Mouse (Mus musculus) MEL (cell line): ENCODE data around the gene Pcif1. TPM values are rescaled to one million over a fixed set of nuclear protein-coding genes. Genes with fewer than 3 reads are reported as not detected.

Source experiments
- DNase-seq: peaks from one replicate; pipeline ENCODE4 v3.0.0; 2011; ENCODE audit warnings: low read depth, low spot score
- H3K27ac ChIP-seq: 2 replicates; pipeline ENCODE4 v1.5.1; 2012; ENCODE audit warnings: low read depth, mild to moderate bottlenecking, control low read depth, low read length, moderate library complexity; ENCODE audit not compliant: control insufficient read depth
- H3K27me3 ChIP-seq, 2 experiments: fragments of 150-350 bp in 1 of 2; sonication (generic) in 1 of 2; 2 replicates each; pipeline ENCODE4 v1.6.1; 2012; ENCODE audit warnings: low read length in 2 of 2, mild to moderate bottlenecking in 2 of 2, improper control_type of control experiment in 1 of 2, moderate library complexity in 1 of 2; ENCODE audit not compliant: insufficient read depth in 2 of 2, control insufficient read depth in 1 of 2
- H3K36me3 ChIP-seq, 2 experiments: 2 replicates each; pipeline ENCODE4 v1.6.1; 2012 to 2014; ENCODE audit warnings: low read length in 2 of 2, improper control_type of control experiment in 1 of 2, inconsistent platforms in 1 of 2, mild to moderate bottlenecking in 1 of 2; ENCODE audit not compliant: insufficient read depth in 2 of 2, control insufficient read depth in 1 of 2
- H3K4me1 ChIP-seq, 2 experiments: fragments of 150-350 bp in 1 of 2; sonication (generic) in 1 of 2; 2 replicates each; pipeline ENCODE4 v1.6.1; 2012; ENCODE audit warnings: low read length in 2 of 2, improper control_type of control experiment in 1 of 2, mild to moderate bottlenecking in 1 of 2; ENCODE audit not compliant: insufficient read depth in 2 of 2, control insufficient read depth in 1 of 2
- H3K4me3 ChIP-seq, 2 experiments: fragments of 150-350 bp in 1 of 2; sonication (generic) in 1 of 2; 2 replicates each; pipeline ENCODE4 v1.5.1; 2012; ENCODE audit warnings: low read depth in 2 of 2, low read length in 2 of 2, mild to moderate bottlenecking in 2 of 2, moderate library complexity in 2 of 2, control low read depth in 1 of 2, improper control_type of control experiment in 1 of 2; ENCODE audit not compliant: control insufficient read depth in 1 of 2, insufficient read depth in 1 of 2
- H3K79me2 ChIP-seq: 2 replicates; pipeline ENCODE4 v1.6.1; 2012; ENCODE audit warnings: mild to moderate bottlenecking, low read length, moderate library complexity; ENCODE audit not compliant: control insufficient read depth, poor library complexity, insufficient read depth
- H3K9ac ChIP-seq: 2 replicates; pipeline ENCODE4 v1.6.1; 2012; ENCODE audit warnings: low read depth, mild to moderate bottlenecking, control low read depth, low read length, moderate library complexity; ENCODE audit not compliant: control insufficient read depth, poor library complexity, severe bottlenecking
- H3K9me3 ChIP-seq: fragments of 150-350 bp; sonication (generic); replicated peaks from 2 replicates; pipeline ENCODE4 v1.6.1; 2012; ENCODE audit warnings: mild to moderate bottlenecking, low read length, improper control_type of control experiment, moderate library complexity; ENCODE audit not compliant: insufficient read depth
- BHLHE40 ChIP-seq: IDR thresholded peaks from 2 replicates; pipeline ENCODE4 v1.6.1; 2012; ENCODE audit warnings: low read depth, mild to moderate bottlenecking, inconsistent platforms, low read length, improper control_type of control experiment, borderline replicate concordance
- E2F4 ChIP-seq: IDR thresholded peaks from 2 replicates; pipeline ENCODE4 v1.6.1; 2011; ENCODE audit warnings: low read depth, low read length, improper control_type of control experiment, borderline replicate concordance
- KAT2A ChIP-seq: conservative IDR thresholded peaks from 2 replicates; pipeline ENCODE4 v1.6.1; 2012; ENCODE audit warnings: low read depth, low read length, improper control_type of control experiment, inconsistent platforms
- MAX ChIP-seq: IDR thresholded peaks from 2 replicates; pipeline ENCODE4 v1.6.1; 2011; ENCODE audit warnings: low read length, improper control_type of control experiment
- MAZ ChIP-seq: IDR thresholded peaks from 2 replicates; pipeline ENCODE4 v1.6.1; 2012; ENCODE audit warnings: low read depth, mild to moderate bottlenecking, inconsistent platforms, low read length, improper control_type of control experiment
- NELFE ChIP-seq: IDR thresholded peaks from 2 replicates; pipeline ENCODE4 v1.6.1; 2011; ENCODE audit warnings: low read depth, low read length, improper control_type of control experiment
- SMC3 ChIP-seq: IDR thresholded peaks from 2 replicates; pipeline ENCODE4 v1.6.1; 2011; ENCODE audit warnings: low read depth, low read length, improper control_type of control experiment
- TAL1 ChIP-seq: IDR thresholded peaks from 2 replicates; pipeline ENCODE4 v1.6.1; 2012; ENCODE audit warnings: mild to moderate bottlenecking, inconsistent platforms, low read length, moderate library complexity, mixed read lengths
- TCF12 ChIP-seq: IDR thresholded peaks from 2 replicates; pipeline ENCODE4 v1.6.1; 2014; ENCODE audit warnings: low read depth, mild to moderate bottlenecking, inconsistent platforms, low read length, improper control_type of control experiment, moderate library complexity
- USF1 ChIP-seq: IDR thresholded peaks from 2 replicates; pipeline ENCODE4 v1.6.1; 2014; ENCODE audit warnings: low read depth, mild to moderate bottlenecking, inconsistent platforms, low read length, improper control_type of control experiment, moderate library complexity
- ZMIZ1 ChIP-seq: IDR thresholded peaks from 2 replicates; pipeline ENCODE4 v1.6.1; 2012; ENCODE audit warnings: low read depth, mild to moderate bottlenecking, inconsistent platforms, low read length, improper control_type of control experiment, moderate library complexity
- ZNF384 ChIP-seq: IDR thresholded peaks from 2 replicates; pipeline ENCODE4 v1.6.1; 2012; ENCODE audit warnings: low read depth, mild to moderate bottlenecking, inconsistent platforms, low read length, improper control_type of control experiment
- polyA plus RNA-seq, 2 experiments: library from polyadenylated mRNA; stranded (reverse) in 1 of 2; unstranded in 1 of 2; fragments of >175 nt in 1 of 2; fragments of >200 nt in 1 of 2; gene quantifications; 2 replicates each; pipeline versions ENCODE4 v1.2.1 to v1.2.4; 2012; ENCODE audit warnings: low replicate concordance in 2 of 2, low read depth in 1 of 2; ENCODE audit not compliant: insufficient read length in 2 of 2, insufficient read depth in 1 of 2, missing spikeins in 1 of 2
- total RNA-seq: library from RNA; depleted of rRNA; stranded (reverse); fragments of 300-350 nt; gene quantifications from 2 replicates; pipeline ENCODE4 v1.2.3, GENCODE M21; 2012

Pcif1 gene
- total and polyA plus RNA-seq, 3 experiments = 46.8 to 118 TPM; not detected in 1

- Histone ChIP-seq H3K27ac (no peak overlapping the region), H3K9me3 (no peaks in the 10 kb centered on the region), H3K4me3 (no peak overlapping the region), H3K79me2 (no peaks in the 10 kb centered on the region), H3K4me1 (no peaks in the 10 kb centered on the region), H3K27me3 (0 out of 4 replicates have a peak, but pooled peaks cover 0 to 1% of the 10 kb centered on the region in 2 experiments), H3K9ac (no peak overlapping the region), H3K36me3 (no peaks in the 10 kb centered on the region)
- TF ChIP-seq MAZ (no peak), ZNF384 (no peak), E2F4 (no peak)
- no peak for DNase-seq
These were observed 56.9 kb downstream of the Pcif1 start for GRCm38 (mm10) chr2:164935991-164936390.

- H3K36me3 ChIP-seq = peaks cover 0 to 13% of the 10 kb centered on the region in 2 experiments; a peak in 2 of 4 replicates
- H3K4me3 ChIP-seq = no peak overlapping the region
- H3K4me1 ChIP-seq = peaks cover 0 to 15% of the 10 kb centered on the region in 2 experiments
- TF ChIP-seq TCF12 (no peak), USF1 (no peak), KAT2A (no peak), ZNF384 (no peak), SMC3 (no peak), NELFE (no peak), ZMIZ1 (no peak), TAL1 (no peak)
- H3K27ac ChIP-seq = no peak overlapping the region
- H3K9me3 ChIP-seq = no peaks in the 10 kb centered on the region
- no peak for DNase-seq
- H3K27me3 ChIP-seq = 0 out of 4 replicates have a peak, but pooled peaks cover 0 to 1% of the 10 kb centered on the region in 2 experiments
- H3K9ac ChIP-seq = no peak overlapping the region
- H3K79me2 ChIP-seq = no peaks in the 10 kb centered on the region
These were observed 59.3 kb downstream of the Pcif1 start for GRCm38 (mm10) chr2:164938146-164939091.

- Histone ChIP-seq H3K4me1 (peaks cover 0 to 17% of the 10 kb centered on the region in 2 experiments), H3K27me3 (no peaks in the 10 kb centered on the region), H3K36me3 (peaks cover 0 to 13% of the 10 kb centered on the region in 2 experiments; a peak in 2 of 4 replicates), H3K79me2 (no peaks in the 10 kb centered on the region), H3K27ac (no peak overlapping the region), H3K4me3 (no peak overlapping the region), H3K9ac (no peak overlapping the region), H3K9me3 (no peaks in the 10 kb centered on the region)
- DNase-seq = no peak
- TF ChIP-seq BHLHE40 = no peak
- no peak for TF ChIP-seq MAX
- TF ChIP-seq USF1 = no peak
These were observed 60.0 kb downstream of the Pcif1 start for GRCm38 (mm10) chr2:164939106-164939505.
